Mouse (Mus musculus) small intestine, adult 2 months (tissue): ENCODE results near the gene Plxnc1.

ENCODE experiments used
- CTCF ChIP-seq: fragments of 200-500 bp; IDR thresholded peaks from 2 replicates; pipeline ENCODE4 v1.5.1; 2012; ENCODE audit warnings: low read depth, mild to moderate bottlenecking, control low read depth, inconsistent platforms, low read length, moderate library complexity, mixed read lengths; ENCODE audit not compliant: insufficient replicate concordance, insufficient read length; ENCODE audit errors: extremely low read depth
- POLR2A ChIP-seq: fragments of 200-500 bp; IDR thresholded peaks from 2 replicates; pipeline ENCODE4 v1.6.1; 2012; ENCODE audit warnings: low read depth, mild to moderate bottlenecking, control low read depth, inconsistent platforms, low read length, moderate library complexity

GRCm38 (mm10) chr10:94913336-94913739, 31.3 kb downstream of the Plxnc1 start:
- TF ChIP-seq POLR2A: no peak
- no peak for TF ChIP-seq CTCF
